Mouse (Mus musculus) lung, adult 2 months (tissue): ENCODE results near the gene Hoxd10.

Experiments used
- CTCF ChIP-seq: fragments of 200-500 bp; IDR thresholded peaks from 2 replicates; pipeline ENCODE4 v1.5.1; 2011; ENCODE audit warnings: mild to moderate bottlenecking, low read length, control low read depth; ENCODE audit not compliant: insufficient read depth
- POLR2A ChIP-seq: fragments of 200-500 bp; IDR thresholded peaks from 2 replicates; pipeline ENCODE4 v1.6.1; 2011; ENCODE audit warnings: low read depth, mild to moderate bottlenecking, control low read depth, low read length, borderline replicate concordance; ENCODE audit errors: extremely low read depth

DNA sequence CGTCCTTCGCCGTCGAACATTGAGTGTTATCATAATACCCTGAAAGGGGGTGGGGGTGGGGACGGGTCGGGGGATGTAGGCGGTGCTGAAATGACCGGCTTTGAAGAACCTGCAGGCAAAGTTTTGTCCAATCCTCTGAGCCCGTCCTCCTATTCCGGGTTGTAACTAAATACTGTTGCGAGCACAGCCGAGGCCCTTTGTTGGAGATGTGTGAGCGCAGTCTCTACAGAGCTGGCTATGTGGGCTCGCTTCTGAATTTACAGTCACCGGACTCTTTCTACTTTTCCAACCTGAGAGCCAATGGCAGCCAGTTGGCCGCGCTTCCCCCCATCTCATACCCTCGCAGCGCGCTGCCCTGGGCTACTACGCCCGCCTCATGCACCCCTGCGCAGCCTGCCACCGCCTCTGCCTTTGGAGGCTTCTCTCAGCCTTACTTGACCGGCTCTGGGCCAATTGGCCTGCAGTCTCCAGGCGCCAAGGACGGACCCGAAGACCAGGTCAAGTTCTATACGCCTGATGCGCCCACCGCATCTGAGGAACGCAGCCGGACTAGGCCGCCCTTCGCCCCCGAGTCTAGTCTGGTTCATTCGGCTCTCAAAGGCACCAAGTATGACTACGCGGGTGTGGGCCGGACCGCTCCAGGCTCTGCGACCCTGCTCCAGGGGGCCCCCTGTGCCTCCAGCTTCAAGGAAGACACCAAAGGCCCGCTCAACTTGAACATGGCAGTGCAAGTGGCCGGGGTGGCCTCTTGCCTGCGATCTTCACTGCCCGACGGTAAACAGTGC, 16.7 kb upstream of the Hoxd10 start, which contains the start of gene Hoxd12:
- TF ChIP-seq CTCF (no peak), POLR2A (no peak)
